Mouse (Mus musculus) midbrain, embryonic 11.5 days (tissue): ENCODE results near the gene Ank. TPM values are rescaled to one million over a fixed set of nuclear protein-coding genes. Genes with fewer than 3 reads are reported as not detected.

Experiments
- ATAC-seq: fragments of 200-750 bp; cut with Nextera tagmentation; 2 replicates; pipeline ENCODE4 v1.8.0; 2017; ENCODE audit warnings: moderate TSS enrichment, moderate library complexity; ENCODE audit not compliant: low FRiP score
- DNase-seq: peaks from one replicate; pipeline ENCODE4 v3.0.0; 2015; ENCODE audit warnings: low spot score; ENCODE audit errors: missing footprints
- H3K27ac ChIP-seq: fragments of 300-500 bp; sonication (generic); 2 replicates; pipeline ENCODE4 v1.5.1; 2014; ENCODE audit warnings: low read depth, low read length
- H3K27me3 ChIP-seq: fragments of 300-500 bp; sonication (generic); 2 replicates; pipeline ENCODE4 v1.6.1; 2014; ENCODE audit warnings: mild to moderate bottlenecking, low read length, moderate library complexity, mixed read lengths; ENCODE audit not compliant: control insufficient read depth, insufficient read depth
- H3K36me3 ChIP-seq: fragments of 300-500 bp; sonication (generic); 2 replicates; pipeline ENCODE4 v1.6.1; 2014; ENCODE audit warnings: mild to moderate bottlenecking, low read length, moderate library complexity, mixed read lengths; ENCODE audit not compliant: control insufficient read depth, insufficient read depth
- H3K4me1 ChIP-seq: fragments of 300-500 bp; sonication (generic); 2 replicates; pipeline ENCODE4 v1.6.1; 2014; ENCODE audit warnings: low read length; ENCODE audit not compliant: control insufficient read depth, insufficient read depth
- H3K4me2 ChIP-seq: fragments of 300-500 bp; sonication (generic); 2 replicates; pipeline ENCODE4 v1.6.1; 2014; ENCODE audit warnings: mild to moderate bottlenecking, moderate library complexity
- H3K4me3 ChIP-seq: fragments of 300-500 bp; sonication (generic); 2 replicates; pipeline ENCODE4 v1.5.1; 2014; ENCODE audit warnings: low read depth, low read length
- H3K9ac ChIP-seq: fragments of 300-500 bp; sonication (generic); 2 replicates; pipeline ENCODE4 v1.6.1; 2014; ENCODE audit warnings: low read length
- H3K9me3 ChIP-seq: fragments of 300-500 bp; sonication (generic); 2 replicates; pipeline ENCODE4 v1.6.1; 2016; ENCODE audit warnings: low read length; ENCODE audit not compliant: control insufficient read depth
- WGBS: fragments of 180-500 bp; shearing (Covaris S2); extraction: QIAGEN DNeasy Blood & Tissue Kit; methylation state at CpG from one replicate; pipeline ENCODE4 v1.1.7; 2014; 5-methylcytosine and 5-hydroxymethylcytosine counted together
- polyA plus RNA-seq: library from polyadenylated mRNA; unstranded; fragments of >200 nt; fragmentation: Nextera tagmentation; extraction: Ambion mirVana; gene quantifications from 2 replicates; pipeline ENCODE4 v1.2.1, GENCODE M21; 2014

Gene Ank
- polyA plus RNA-seq, 1 experiment from 2014 or later: 8.6 TPM

DNA sequence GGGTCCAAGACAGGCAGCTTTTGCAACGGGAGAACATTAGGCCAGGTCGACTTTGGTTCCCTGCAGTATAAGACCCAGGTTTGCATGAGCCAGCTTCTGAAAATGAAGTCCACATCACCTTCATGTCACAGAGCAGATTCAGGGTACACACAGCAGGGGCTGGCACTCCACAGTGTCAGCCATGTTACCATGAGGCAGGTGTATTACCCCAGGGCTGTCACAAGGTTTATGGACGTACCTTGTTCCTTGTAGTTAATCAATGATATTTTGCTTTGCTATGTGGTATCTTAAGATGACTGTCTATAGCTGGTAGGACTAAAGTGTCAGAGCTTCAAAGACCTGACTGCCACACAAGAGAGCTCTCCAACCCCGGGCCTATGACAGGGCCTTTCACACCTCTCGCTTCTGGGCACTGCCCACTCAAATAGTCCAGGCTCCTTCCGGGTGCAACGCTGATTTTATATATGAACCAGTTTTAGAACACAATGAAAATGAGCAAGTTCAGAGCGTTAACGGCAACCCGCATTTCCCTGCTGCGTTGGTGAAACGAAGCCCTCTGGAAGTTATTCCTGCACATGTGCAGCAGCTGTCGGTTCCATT lies 132.4 kb downstream of the Ank start:
- 96% methylated on average over 13 of the region's 13 CpGs for WGBS
- Histone ChIP-seq H3K36me3 (no peaks in the 10 kb centered on the region; the same call in 1 of the 2 replicates), H3K9me3 (no peaks in the 10 kb centered on the region), H3K4me3 (no peak overlapping the region), H3K27ac (no peak overlapping the region), H3K9ac (no peak overlapping the region), H3K4me2 (no peak overlapping the region), H3K27me3 (no peaks in the 10 kb centered on the region), H3K4me1 (peaks cover 8% of the 10 kb centered on the region)
- ATAC-seq: no peak
- no peak for DNase-seq

DNA sequence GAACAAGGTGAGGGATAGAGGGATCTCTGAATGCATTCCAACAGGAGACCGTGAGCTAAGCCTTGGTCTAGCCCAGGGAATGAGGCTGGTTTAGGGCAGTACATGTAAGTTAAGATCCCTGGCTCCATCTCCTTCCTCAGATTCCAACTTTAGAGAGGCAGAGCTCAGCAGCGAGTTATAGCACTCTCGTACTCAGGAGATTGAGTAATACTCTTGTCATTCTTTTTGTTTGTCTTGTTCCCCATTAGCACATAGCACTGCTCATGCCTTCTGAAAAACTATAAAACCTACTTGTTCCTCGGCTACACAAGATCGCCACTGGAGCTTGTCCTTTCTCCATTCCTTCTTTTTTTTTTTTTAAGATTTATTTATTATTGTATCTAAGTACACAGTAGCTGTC lies 134.0 kb downstream of the Ank start:
- peaks cover 3% of the 10 kb centered on the region for H3K4me1 ChIP-seq
- no peak overlapping the region for H3K4me2 ChIP-seq
- H3K9me3 ChIP-seq: no peaks in the 10 kb centered on the region
- no peaks in the 10 kb centered on the region; the same call in 1 of the 2 replicates for H3K36me3 ChIP-seq
- ATAC-seq (no peak), DNase-seq (no peak)
- no peak overlapping the region for H3K27ac ChIP-seq
- no peak overlapping the region for H3K9ac ChIP-seq
- WGBS: 91% methylated on average over 5 of the region's 5 CpGs
- no peaks in the 10 kb centered on the region for H3K27me3 ChIP-seq
- no peak overlapping the region for H3K4me3 ChIP-seq

DNA sequence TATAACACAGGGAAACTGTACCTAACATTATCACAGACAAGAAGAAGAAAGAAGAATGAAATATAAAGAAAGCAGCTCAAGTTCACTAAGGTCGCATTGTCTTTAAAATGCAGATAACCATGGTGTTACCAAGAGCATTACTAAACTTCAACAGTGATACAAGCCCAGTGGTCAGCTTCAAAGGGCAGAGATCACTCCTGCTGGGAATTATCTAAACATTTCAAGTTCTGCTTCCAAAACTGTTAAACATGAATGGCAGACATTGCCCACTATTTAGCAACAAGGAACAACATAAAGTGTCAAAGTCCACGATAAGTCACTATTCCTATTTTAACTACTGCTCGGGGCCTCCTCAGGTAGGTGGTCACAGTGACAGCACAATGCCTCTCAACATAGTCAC lies 138.1 kb downstream of the Ank start:
- WGBS: 90% methylated on average over 3 of the region's 3 CpGs
- no peak overlapping the region for H3K4me2 ChIP-seq

DNA sequence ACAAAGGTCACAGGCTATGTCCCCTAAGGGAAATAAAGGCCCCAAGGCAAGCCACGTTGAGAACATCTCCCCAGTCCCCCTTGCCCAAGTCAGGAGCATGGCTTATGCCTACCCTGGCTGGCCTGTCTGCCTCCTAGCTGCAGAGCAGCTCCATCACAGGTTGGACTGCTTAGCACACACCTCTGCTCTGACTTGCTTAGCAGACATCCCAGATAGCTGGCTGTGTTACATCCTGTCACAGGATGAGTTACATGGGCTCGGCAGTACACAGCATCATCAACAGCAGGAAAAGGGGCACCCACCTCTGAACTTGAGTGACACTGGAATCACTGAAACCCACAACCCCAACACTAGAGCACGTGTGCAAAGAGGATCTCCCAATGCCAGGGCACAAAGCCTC lies 138.8 kb downstream of the Ank start:
- no peaks in the 10 kb centered on the region; the same call in 1 of the 2 replicates for H3K36me3 ChIP-seq
- H3K27ac ChIP-seq: no peak overlapping the region

More for the DNA sequence above, 138.1 kb downstream of the Ank start:
- Histone ChIP-seq H3K4me1 (no peaks in the 10 kb centered on the region), H3K36me3 (no peaks in the 10 kb centered on the region; the same call in 1 of the 2 replicates), H3K4me3 (no peak overlapping the region), H3K27me3 (no peaks in the 10 kb centered on the region), H3K9ac (no peak overlapping the region), H3K9me3 (no peaks in the 10 kb centered on the region), H3K27ac (no peak overlapping the region)
- no peak for ATAC-seq
- no peak for DNase-seq

DNA sequence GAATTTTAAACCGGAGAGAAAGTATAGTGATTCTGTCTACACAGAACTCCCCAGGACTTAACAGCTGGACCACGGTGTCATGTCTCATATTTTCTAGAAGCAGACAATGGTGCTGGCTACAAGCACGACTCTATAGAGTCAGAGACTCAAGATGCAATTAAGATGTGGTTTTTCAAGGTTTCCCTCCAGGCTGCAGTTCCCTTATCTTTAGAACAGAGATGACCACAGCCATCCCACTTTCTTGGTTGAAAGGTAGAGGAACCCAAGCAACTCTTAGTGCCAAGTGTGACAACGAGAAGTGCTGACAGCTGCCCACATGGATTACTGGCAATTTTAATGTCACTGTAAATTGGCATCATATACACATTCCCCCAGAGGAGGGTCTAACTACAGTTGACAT lies 143.1 kb downstream of the Ank start:
- Histone ChIP-seq H3K27ac (no peak overlapping the region), H3K4me2 (no peak overlapping the region), H3K4me1 (no peaks in the 10 kb centered on the region), H3K9me3 (no peaks in the 10 kb centered on the region), H3K27me3 (no peaks in the 10 kb centered on the region), H3K36me3 (no peaks in the 10 kb centered on the region), H3K9ac (no peak overlapping the region), H3K4me3 (no peak overlapping the region)
- 85% methylated on average over 4 of the region's 4 CpGs for WGBS
- DNase-seq (peak; percentile 49), ATAC-seq (no peak)

More for the DNA sequence above, 138.8 kb downstream of the Ank start:
- H3K4me1 ChIP-seq: no peaks in the 10 kb centered on the region
- DNase-seq: no peak
- no peaks in the 10 kb centered on the region for H3K27me3 ChIP-seq
- H3K4me2 ChIP-seq: no peak overlapping the region
- ATAC-seq: no peak
- H3K9me3 ChIP-seq: no peaks in the 10 kb centered on the region
- no peak overlapping the region for H3K9ac ChIP-seq
- WGBS: 83% methylated on average over 3 of the region's 3 CpGs
- H3K4me3 ChIP-seq: no peak overlapping the region

DNA sequence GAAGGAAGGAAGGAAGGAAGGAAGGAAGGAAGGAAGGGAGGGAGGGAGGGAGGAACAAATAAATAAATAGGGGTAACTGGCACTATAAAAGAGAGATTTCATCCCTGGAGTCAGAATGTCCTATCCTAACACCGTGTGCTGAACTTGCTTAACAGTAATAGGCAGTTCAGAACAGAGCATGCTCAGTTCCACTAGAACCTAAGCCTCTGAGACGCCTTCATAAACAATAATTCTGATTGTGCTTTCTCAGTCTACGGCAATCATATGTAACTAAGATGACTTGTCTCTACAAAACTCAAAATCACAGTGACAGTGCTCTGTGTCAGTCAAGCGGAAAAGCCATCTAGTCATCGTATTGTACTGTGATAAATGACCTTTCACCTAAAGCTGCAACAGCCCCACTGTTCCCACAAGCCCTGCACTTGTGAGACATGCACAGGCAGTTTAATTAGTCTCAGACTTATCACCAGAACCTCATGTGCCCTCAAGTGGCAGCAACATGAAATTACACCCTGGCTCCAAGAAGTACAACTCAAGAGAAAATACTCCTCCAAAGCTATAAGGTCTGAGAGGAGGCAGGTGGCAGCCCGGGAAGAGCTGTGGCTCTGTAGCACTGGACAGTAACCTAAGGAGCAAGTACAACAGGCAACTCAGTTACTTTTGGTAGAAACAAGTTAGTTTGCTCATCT lies 146.2 kb downstream of the Ank start:
- Histone ChIP-seq H3K4me2 (no peak overlapping the region), H3K27me3 (no peaks in the 10 kb centered on the region), H3K36me3 (no peaks in the 10 kb centered on the region), H3K27ac (no peak overlapping the region), H3K4me3 (no peak overlapping the region), H3K9me3 (no peaks in the 10 kb centered on the region), H3K9ac (no peak overlapping the region), H3K4me1 (no peaks in the 10 kb centered on the region)
- WGBS: 58% methylated on average over 6 of the region's 6 CpGs
- ATAC-seq (peak; percentile 87), DNase-seq (peak; percentile 92)

DNA sequence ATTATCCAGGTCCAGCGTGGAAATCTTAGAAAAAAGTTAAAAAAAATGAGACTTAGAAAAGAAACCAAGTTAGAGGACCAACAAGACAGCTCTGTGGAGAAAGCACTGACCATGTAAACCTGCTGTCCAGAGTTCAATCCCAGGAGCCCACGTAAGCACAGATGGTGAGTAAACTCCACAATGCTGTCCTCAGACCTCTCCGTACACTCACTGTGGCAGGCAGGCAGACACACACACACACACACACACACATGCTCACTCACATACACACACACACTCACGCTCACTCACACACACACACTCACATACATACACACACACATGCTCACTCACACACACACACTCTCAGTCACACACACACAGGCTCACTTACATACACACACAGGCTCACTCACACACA lies 146.8 kb downstream of the Ank start:
- WGBS: 89% methylated on average over 4 of the region's 4 CpGs
- no peaks in the 10 kb centered on the region for H3K9me3 ChIP-seq
- H3K4me3 ChIP-seq: no peak overlapping the region
- no peak overlapping the region for H3K27ac ChIP-seq
- H3K9ac ChIP-seq: no peak overlapping the region
- ATAC-seq: 0 out of 2 replicates have a peak, but pooled peaks have one; percentile 40
- no peaks in the 10 kb centered on the region for H3K27me3 ChIP-seq
- H3K4me1 ChIP-seq: no peaks in the 10 kb centered on the region
- DNase-seq: no peak
- no peaks in the 10 kb centered on the region for H3K36me3 ChIP-seq
- no peak overlapping the region for H3K4me2 ChIP-seq

DNA sequence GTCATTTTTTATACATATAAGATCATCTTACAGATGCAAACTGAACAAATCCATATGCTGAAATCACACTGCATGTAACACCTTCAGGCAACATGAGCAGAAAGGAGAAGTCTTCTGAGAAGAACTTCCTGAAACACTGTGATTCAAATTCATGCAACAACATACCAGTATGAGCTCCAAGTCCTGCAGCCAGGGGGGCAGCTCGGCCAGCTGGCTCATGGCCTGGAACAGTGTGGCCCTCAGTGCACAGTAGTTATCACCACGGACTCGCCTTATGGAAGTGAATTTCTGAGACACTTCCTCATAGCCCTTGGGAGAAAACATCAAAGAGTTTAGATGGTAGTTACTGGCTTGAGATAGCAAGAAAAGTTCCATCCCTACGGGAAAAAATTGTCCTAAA lies 149.7 kb downstream of the Ank start:
- Histone ChIP-seq H3K27ac (no peak overlapping the region), H3K9ac (no peak overlapping the region), H3K4me3 (no peak overlapping the region), H3K4me1 (no peaks in the 10 kb centered on the region), H3K36me3 (0 out of 2 replicates have a peak, but pooled peaks cover 2% of the 10 kb centered on the region), H3K27me3 (no peaks in the 10 kb centered on the region), H3K4me2 (no peak overlapping the region), H3K9me3 (no peaks in the 10 kb centered on the region)
- DNase-seq: no peak
- no peak for ATAC-seq
- 90% methylated on average over 4 of the region's 4 CpGs for WGBS

DNA sequence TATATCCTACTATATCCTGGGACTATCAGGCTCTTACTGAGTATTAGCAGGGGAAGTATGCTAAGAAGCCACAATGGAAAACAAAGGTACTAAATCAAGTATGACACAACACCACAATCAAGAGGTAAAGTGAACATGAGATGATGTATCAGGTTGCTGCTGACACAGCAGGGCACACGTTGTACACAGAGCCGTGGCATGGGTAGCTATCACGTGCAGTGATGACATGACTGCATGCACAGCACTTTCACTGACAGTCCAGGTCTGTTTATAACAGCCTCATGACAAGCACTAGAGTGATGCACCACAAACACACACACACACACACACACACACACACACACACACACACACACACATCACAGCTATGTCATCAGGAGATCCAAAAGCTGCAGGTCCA lies 150.8 kb downstream of the Ank start:
- Histone ChIP-seq H3K36me3 (0 out of 2 replicates have a peak, but pooled peaks cover 2% of the 10 kb centered on the region), H3K27ac (no peak overlapping the region), H3K4me1 (no peaks in the 10 kb centered on the region), H3K9me3 (no peaks in the 10 kb centered on the region), H3K4me3 (no peak overlapping the region), H3K9ac (no peak overlapping the region), H3K27me3 (no peaks in the 10 kb centered on the region), H3K4me2 (no peak overlapping the region)
- WGBS: 98% methylated on average over 3 of the region's 3 CpGs
- ATAC-seq (no peak), DNase-seq (peak; percentile 39)
